Mouse (Mus musculus) adrenal gland, adult 2 months (tissue): ENCODE measurements around the gene Fam205a1. TPM values are rescaled to one million over a fixed set of nuclear protein-coding genes. Genes with fewer than 3 reads are reported as not detected.
"Not testable (repeated sequence)": the region's sequence is repeated elsewhere in the genome, so short reads cannot be mapped to it uniquely, and the experiment has no call there.

Experiments used
- DNase-seq: peaks from one replicate; pipeline ENCODE4 v3.0.0; 2021
- long read RNA-seq: library from polyadenylated mRNA; stranded (forward); transcript quantifications from one replicate; pipeline ENCODE4 v2.0.0, GENCODE M21; 2021
- polyA plus RNA-seq: library from polyadenylated mRNA; depleted of rRNA; stranded (reverse); fragments of >200 nt; gene quantifications from 2 replicates; pipeline ENCODE4 v1.2.3, GENCODE M21; 2012; rRNA removed
- total RNA-seq, 2 experiments: library from RNA; stranded (reverse); gene quantifications; 2 replicates each; pipeline ENCODE4 v1.2.3; 2021

Fam205a1 gene
- not detected for total RNA-seq
- not detected in 2 replicates for polyA plus RNA-seq
- long read RNA-seq = 0 reads

GRCm38 (mm10) chr4:42853788-42854187 is at the start of gene Fam205a1:
TSS of gene Fam205a1 (minus strand) at chr4:42853888.
- DNase-seq = not testable (repeated sequence)

GRCm38 (mm10) chr4:42902730-42903129 is 49.0 kb upstream of the Fam205a1 start:
- DNase-seq = no peak

- no peak for DNase-seq
Measured at GRCm38 (mm10) chr4:42902174-42902573, 48.5 kb upstream of the Fam205a1 start.

GRCm38 (mm10) chr4:42900878-42901277 is 47.2 kb upstream of the Fam205a1 start:
- DNase-seq = no peak

- no peak for DNase-seq
Measured at GRCm38 (mm10) chr4:42898914-42899313, 45.2 kb upstream of the Fam205a1 start.

DNA sequence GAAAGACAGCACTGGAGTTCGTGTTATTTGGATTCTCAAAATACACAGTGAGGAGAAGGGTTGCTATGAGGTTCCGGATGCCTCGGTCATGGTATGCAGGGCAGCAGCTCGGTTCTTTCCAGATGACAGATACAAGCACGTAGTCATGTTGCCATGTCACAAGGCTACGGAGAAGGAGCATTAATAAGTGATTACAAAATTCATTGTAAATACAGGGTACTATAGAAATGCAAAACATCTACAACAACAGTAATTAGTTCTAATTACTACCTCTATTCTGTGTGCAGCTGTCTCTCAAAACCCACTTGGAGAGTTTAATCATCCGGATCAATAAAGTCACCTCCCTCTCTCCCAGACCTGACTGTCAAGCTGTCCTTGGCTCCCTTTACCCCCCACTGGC is 41.4 kb upstream of the Fam205a1 start:
- DNase-seq = no peak

DNA sequence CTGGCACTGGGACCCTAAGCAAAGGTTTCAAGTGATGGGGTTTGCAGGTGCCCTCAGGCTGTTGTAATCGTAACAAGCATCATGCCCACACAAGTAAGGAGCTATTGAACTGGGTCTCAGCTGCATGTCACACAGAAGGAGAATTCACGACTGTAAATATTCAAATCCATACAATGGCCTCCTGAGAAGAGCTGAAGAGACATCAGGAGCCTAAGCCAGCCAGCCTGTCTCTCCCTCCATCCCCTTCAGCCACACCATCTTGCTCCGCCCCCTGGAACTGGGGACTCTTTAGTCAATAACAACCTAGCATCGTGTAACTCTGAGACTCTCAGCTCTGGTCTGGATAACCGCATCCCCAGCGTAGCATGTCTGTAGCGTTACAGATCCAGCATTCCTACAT is 37.5 kb upstream of the Fam205a1 start:
- DNase-seq = no peak

DNA sequence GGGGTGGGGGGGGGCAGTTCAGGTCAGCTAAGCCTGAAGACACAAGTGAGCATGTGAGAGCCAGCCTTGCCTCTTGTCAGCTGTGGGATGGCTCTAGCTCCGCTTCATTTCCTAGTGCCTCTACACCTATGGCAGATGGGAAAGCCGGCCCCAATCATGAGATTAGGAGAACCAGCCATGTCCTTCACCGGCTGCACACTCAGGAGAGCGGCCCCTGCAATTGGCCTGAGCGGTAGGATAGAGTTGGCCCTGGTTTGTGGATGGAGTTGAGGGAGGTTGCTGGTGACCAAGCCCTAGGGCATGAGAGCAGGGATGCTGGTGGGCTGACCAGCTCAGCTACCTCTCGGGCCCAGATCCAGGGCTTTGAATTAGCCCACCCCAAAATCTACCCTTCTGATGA is 35.1 kb upstream of the Fam205a1 start:
- DNase-seq = no peak

- no peak for DNase-seq
Measured at GRCm38 (mm10) chr4:42886926-42887325, 33.2 kb upstream of the Fam205a1 start.

- no peak for DNase-seq
Measured at GRCm38 (mm10) chr4:42880677-42880948, 26.9 kb upstream of the Fam205a1 start.

DNA sequence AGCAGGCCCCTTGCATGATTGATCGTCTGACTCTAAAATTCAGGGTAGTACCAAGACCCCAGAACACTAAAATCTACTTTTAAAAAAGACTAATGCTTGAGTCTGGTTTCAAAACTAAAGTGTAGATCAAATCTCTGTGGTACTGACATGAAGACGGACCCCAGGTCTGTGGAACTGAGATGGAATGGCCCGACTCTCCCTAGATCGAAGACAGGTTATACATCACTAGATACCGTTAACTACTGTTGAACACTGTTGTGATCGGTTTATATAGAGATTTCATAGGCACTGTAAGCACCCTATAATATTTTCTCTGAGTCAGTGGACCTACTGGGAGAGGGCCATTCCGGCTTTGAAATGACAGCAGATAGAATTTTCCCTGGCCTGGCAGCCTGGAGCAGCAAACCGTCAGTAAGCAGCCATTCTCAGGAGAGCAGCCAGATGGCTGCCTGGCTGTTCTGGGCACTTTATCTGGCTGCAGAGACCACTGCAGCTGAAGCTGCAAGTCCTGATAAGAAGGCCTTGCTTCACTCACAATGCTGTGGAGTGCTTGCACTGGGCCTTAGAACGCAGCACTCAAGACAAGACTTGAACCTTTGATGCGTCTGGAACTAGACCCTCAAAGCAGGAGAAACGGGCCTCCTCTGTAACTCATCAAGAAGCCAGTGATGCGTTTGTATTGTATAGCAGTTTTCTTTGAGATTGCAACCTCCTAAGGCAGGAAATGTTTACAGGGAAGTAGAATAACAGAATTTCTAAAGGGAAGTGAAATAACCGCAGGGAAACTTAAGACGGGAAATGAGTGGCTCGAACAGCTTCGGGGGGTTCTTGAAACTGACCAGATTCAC is 26.4 kb upstream of the Fam205a1 start:
- DNase-seq = no peak

DNA sequence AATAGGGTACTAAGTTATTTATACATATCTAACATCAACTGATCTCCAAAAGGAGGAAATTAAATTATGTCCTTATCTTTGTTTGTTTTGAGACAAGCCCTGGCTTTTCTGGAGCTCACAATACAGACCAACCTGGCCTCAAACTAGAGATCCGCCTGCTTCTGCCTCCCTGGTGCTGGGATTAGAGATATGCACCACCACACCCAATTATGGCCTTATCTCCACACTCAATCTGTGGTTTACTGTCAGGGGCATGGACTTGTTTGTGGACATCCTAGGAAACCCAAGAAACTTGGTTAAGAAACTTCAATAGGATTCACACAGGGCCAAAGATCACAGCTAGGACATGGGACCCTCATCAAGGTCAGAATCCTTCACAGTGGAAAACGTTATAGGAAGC is 24.0 kb upstream of the Fam205a1 start:
- DNase-seq = no peak

GRCm38 (mm10) chr4:42876586-42877291 is 23.1 kb upstream of the Fam205a1 start:
- DNase-seq = peak; percentile 49

GRCm38 (mm10) chr4:42874134-42874533 is 20.4 kb upstream of the Fam205a1 start, which contains the start of gene Fam205c:
TSS of gene Fam205c (minus strand) at chr4:42874234.
- DNase-seq = no peak

GRCm38 (mm10) chr4:42872746-42873435 is 19.2 kb upstream of the Fam205a1 start:
- no peak for DNase-seq

- DNase-seq = no peak
Measured at GRCm38 (mm10) chr4:42872151-42872550, 18.5 kb upstream of the Fam205a1 start.

DNA sequence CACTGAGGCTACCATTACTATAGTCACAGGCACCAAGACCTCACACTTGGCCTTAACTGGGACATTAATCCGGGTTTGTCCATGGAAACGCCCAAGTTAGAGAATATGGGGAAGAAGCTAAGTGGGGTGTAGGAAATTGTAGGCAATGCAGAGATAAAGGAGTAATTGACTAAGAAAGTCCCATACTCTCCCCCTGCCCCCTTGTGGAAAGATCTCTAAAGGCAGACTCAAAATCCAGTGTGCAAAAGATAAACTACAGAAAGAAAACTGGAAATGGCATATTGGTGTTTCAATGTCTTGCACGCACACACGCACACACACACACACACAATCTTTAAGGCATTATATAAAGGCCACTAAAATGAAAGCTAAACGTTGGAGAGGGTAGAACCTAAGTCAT is 17.1 kb upstream of the Fam205a1 start:
- DNase-seq = no peak

GRCm38 (mm10) chr4:42868193-42868592 is 14.5 kb upstream of the Fam205a1 start:
- DNase-seq = no peak

- DNase-seq = no peak
Measured at GRCm38 (mm10) chr4:42867390-42867789, 13.7 kb upstream of the Fam205a1 start.

DNA sequence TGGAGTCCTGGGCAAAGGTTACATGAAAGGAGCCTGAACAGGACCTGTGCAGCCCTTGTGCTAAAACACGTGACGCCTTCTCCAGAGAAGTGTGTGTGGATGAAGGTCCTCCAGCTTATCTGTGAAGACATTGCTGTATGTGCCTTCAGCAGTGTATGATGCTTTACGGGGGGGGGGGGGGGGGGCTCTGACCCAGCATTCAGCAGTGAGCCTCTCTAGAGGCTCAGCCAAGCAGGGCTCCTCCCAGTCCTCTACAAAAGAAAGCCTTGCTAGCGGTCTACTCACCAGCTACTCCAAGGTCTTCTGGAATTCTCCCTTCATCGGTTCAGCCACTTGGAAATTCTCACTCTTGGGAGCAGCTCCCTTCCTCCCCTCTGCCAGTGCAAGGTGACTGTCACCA is 9.8 kb upstream of the Fam205a1 start:
- DNase-seq = not testable (repeated sequence)

DNA sequence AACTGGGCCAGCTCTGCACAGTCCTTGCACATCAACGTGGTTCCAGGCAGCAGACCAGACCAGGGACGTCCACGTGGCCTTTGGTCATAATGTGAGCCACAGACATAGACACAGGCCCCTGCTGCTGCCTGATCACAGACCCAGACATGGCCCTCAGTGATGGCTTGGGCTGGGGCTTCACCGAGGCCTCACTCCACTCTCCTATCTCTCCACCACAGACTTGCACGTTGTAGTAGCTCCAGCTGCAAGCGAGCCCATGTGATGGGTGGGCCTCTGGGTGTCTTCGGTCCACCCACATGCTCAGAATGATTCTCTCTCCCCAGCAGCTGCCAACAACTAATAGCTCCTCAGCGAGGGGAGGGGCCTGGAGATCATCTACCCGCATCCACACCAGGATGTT is 6.8 kb upstream of the Fam205a1 start:
- not testable (repeated sequence) for DNase-seq

GRCm38 (mm10) chr4:42856671-42857070 is 3.0 kb upstream of the Fam205a1 start, which contains the start of gene Gm12394:
TSS of gene Gm12394 (minus strand) at chr4:42856771.
- not testable (repeated sequence) for DNase-seq
